ENCODE assay signal across 11 mouse cellular contexts in genomic region chr1:167245180-167245641, GRCm38 (mm10). TPM values are rescaled to one million over a fixed set of nuclear protein-coding genes. Genes with fewer than 3 reads are reported as not detected.
DNase-seq lines count a peak whose midpoint lies in the region; ATAC-seq and TF ChIP-seq lines count a peak whose summit lies in the region.
"Had no signal": no experiment of that assay in that cellular context is flagged by ENCODE, and none has a peak within 500 bp of the region (broad histone marks: within the 10 kb centered on the region; RNA-seq: fewer than 3 reads in every experiment).

No protein-coding gene starts in this region.

- no peaks in the 10 kb centered on the region for H3K9me3 ChIP-seq in heart, postnatal 0 days (replicated peaks; ENCODE audit: control insufficient read depth, low read length)
- H3K9me3 ChIP-seq: megakaryocyte, embryonic 14.5 days had no signal

- H3K9ac ChIP-seq in heart, postnatal 0 days (replicated peaks; ENCODE audit: low read depth, low read length) = no peak overlapping the region

- H3K27ac ChIP-seq in heart, postnatal 0 days (ENCODE audit: low read depth) = peak overlapping the region; percentile 5; the same call in 1 of the 2 replicates

- no peak overlapping the region for H3K4me3 ChIP-seq in heart, postnatal 0 days (ENCODE audit: low read depth, low read length)
- H3K4me3 ChIP-seq: erythroblast, embryonic 14.5 days; megakaryocyte, embryonic 14.5 days had no signal

- DNase-seq in heart, adult 18-20 months = peak; percentile 26 to 47
- DNase-seq in heart, adult 11 months = no peak
- DNase-seq in CD4-positive, CD25-positive, alpha-beta regulatory T cell, adult 2 months (ENCODE audit: low read depth, low spot score) = peak; percentile 32
- DNase-seq in heart, postnatal 0 days (ENCODE audit: low spot score) = peak; percentile 30
- peak; percentile 22 to 44 for DNase-seq in spleen, postnatal 10 days (ENCODE audit: low spot score in 2 of 2)
- DNase-seq in layer of hippocampus, adult 9-11 months = no peak
- no peak for DNase-seq in gastrocnemius, postnatal 10 days
- no peak for DNase-seq in frontal cortex, adult 2 months (ENCODE audit: extremely low spot score in 1 of 2, low spot score in 1 of 2)
- DNase-seq: right cerebral cortex, adult 18-20 months had no signal

- 34% methylated on average over 9 of the region's 9 CpGs for WGBS in heart, postnatal 0 days

- no peak for TF ChIP-seq EP300 in heart, postnatal 0 days (IDR thresholded peaks at IDR 0.05; ENCODE audit: low read depth)

- H3K27me3 ChIP-seq in heart, postnatal 0 days (ENCODE audit: control insufficient read depth, insufficient read depth, low read length) = no peaks in the 10 kb centered on the region
- H3K27me3 ChIP-seq: megakaryocyte, embryonic 14.5 days had no signal

- H3K4me1 ChIP-seq in heart, postnatal 0 days (ENCODE audit: control insufficient read depth, insufficient read depth) = peaks cover 16% of the 10 kb centered on the region; the same call in 1 of the 2 replicates

- peak overlapping the region; percentile 2; the same call in 1 of the 2 replicates for H3K4me2 ChIP-seq in heart, postnatal 0 days (ENCODE audit: low read depth, low read length)

- peak; percentile 60; the same call in 1 of the 2 replicates for ATAC-seq in heart, postnatal 0 days (ENCODE audit: insufficient read depth, low read depth)

- no peaks in the 10 kb centered on the region for H3K36me3 ChIP-seq in heart, postnatal 0 days (replicated peaks; ENCODE audit: control insufficient read depth, insufficient read depth, low read length)

- TF ChIP-seq CTCF in heart, postnatal 0 days (IDR thresholded peaks at IDR 0.05; ENCODE audit: low read depth) = no peak

RNA-seq across cellular contexts. Expression of gene Uck2, which starts 39.9 kb away (rescaled TPM):
- total RNA-seq in heart, adult 18-20 months (2021) = 10 to 100 TPM; 41.8 to 43.8 TPM
- 60.3 and 82.4 TPM in 2 replicates for total RNA-seq in heart, postnatal 0 days (2014; rRNA removed; ENCODE audit: low replicate concordance)
- 26.4 and 30.7 TPM in 2 replicates for polyA plus RNA-seq in heart, postnatal 0 days (2015; fragmentation: Nextera tagmentation; extraction: Ambion mirVana)
- total RNA-seq in gastrocnemius, postnatal 10 days (2021) = 10 to 100 TPM; 25.1 to 32.1 TPM
- polyA plus RNA-seq in frontal cortex, adult 2 months (2012; rRNA removed) = 17.5 and 18.4 TPM in 2 replicates

Comparison
In these comparisons a context has a peak if more than half of its experiments do, and no peak if none do; other contexts are left out.
1. DNase-seq: peak in heart, adult 18-20 months (2 of 2), CD4-positive, CD25-positive, alpha-beta regulatory T cell, adult 2 months (single experiment), heart, postnatal 0 days (single experiment) and spleen, postnatal 10 days (2 of 2); none in heart, adult 11 months (single experiment), layer of hippocampus, adult 9-11 months (single experiment), gastrocnemius, postnatal 10 days (single experiment) and frontal cortex, adult 2 months (0 of 2).